Mouse (Mus musculus) mouse embryonic stem cell (cell line): ENCODE data around the gene Guk1.
"Not testable (repeated sequence)": the region's sequence is repeated elsewhere in the genome, so short reads cannot be mapped to it uniquely, and the experiment has no call there.

Experiments
- in situ Hi-C, 2 experiments: fragments of 300-500 bp; cut with MboI; formaldehyde crosslinking; loops; 1 replicate in 1 of 2; 3 replicates in 1 of 2; pipeline ENCODE4 v1.14.3; 2019 to 2020; ENCODE audit warnings: low sequenced_read_pairs in 2 of 2, low pct_unique_long_range_greater_than_20kb in 1 of 2, mixed read lengths in 1 of 2; ENCODE audit not compliant: unreplicated experiment in 1 of 2

The Guk1 gene

GRCm38 (mm10) chr11:59212892-59213494, 21.0 kb upstream of the Guk1 start:
- in situ Hi-C loops, result no loop called here

- in situ Hi-C loops, result not testable (repeated sequence)
Measured at GRCm38 (mm10) chr11:59212320-59212719, 20.3 kb upstream of the Guk1 start.

- in situ Hi-C loops, result not testable (repeated sequence)
Measured at GRCm38 (mm10) chr11:59211561-59211960, 19.5 kb upstream of the Guk1 start.

GRCm38 (mm10) chr11:59210020-59210419, 18.0 kb upstream of the Guk1 start:
- in situ Hi-C loops, result no loop called here

- in situ Hi-C loops, result no loop called here
Measured at GRCm38 (mm10) chr11:59209580-59209979, 17.6 kb upstream of the Guk1 start.

GRCm38 (mm10) chr11:59209003-59209441, 17.0 kb upstream of the Guk1 start:
- in situ Hi-C loops, result no loop called here

- in situ Hi-C loops, result no loop called here
Measured at GRCm38 (mm10) chr11:59208153-59208831, 16.3 kb upstream of the Guk1 start, which contains the start of gene 2310033P09Rik. 2310033P09Rik (plus strand) TSS chr11:59208321.

GRCm38 (mm10) chr11:59202081-59202995, 10.3 kb upstream of the Guk1 start, which contains the start of gene Mrpl55:
Mrpl55 (plus strand) TSS chr11:59202486.
- in situ Hi-C loops, result no loop called here

- in situ Hi-C loops, result no loop called here
Measured at GRCm38 (mm10) chr11:59201216-59202002, 9.4 kb upstream of the Guk1 start.

- in situ Hi-C loops, result no loop called here
Measured at GRCm38 (mm10) chr11:59196230-59196629, 4.2 kb upstream of the Guk1 start.

- in situ Hi-C loops, result no loop called here
Measured at GRCm38 (mm10) chr11:59191231-59192058, 567 bp downstream of the Guk1 start.

GRCm38 (mm10) chr11:59187706-59188105, 4.3 kb downstream of the Guk1 start:
- in situ Hi-C loops, result loop anchor here in 1 of 2 experiments (5.0 kb wide), 1 partner anchor 85 kb away; no protein-coding TSS in a partner anchor

- in situ Hi-C loops, result loop anchor here in 1 of 2 experiments (5.0 kb wide), 1 partner anchor 83 kb away; no protein-coding TSS in a partner anchor
Measured at GRCm38 (mm10) chr11:59185490-59185889, 6.5 kb downstream of the Guk1 start.

GRCm38 (mm10) chr11:59183821-59184220, 8.2 kb downstream of the Guk1 start:
- in situ Hi-C loops, result no loop called here

GRCm38 (mm10) chr11:59182864-59183331, 9.1 kb downstream of the Guk1 start, which contains the start of gene Gjc2:
Gjc2 (minus strand) TSS chr11:59183213.
- in situ Hi-C loops, result no loop called here

- in situ Hi-C loops, result no loop called here
Measured at GRCm38 (mm10) chr11:59176921-59177320, 15.1 kb downstream of the Guk1 start.

- in situ Hi-C loops, result no loop called here
Measured at GRCm38 (mm10) chr11:59176475-59176874, 15.5 kb downstream of the Guk1 start.
